Mouse (Mus musculus) monocyte, adult 5-6 weeks (primary cell): Measurements from ENCODE around the gene Mas1. TPM values are rescaled to one million over a fixed set of nuclear protein-coding genes. Genes with fewer than 3 reads are reported as not detected.

Source experiments
- ATAC-seq: fragments of 153-309, 156-312 bp; replicated peaks from 2 replicates; pipeline ENCODE4 v1.8.0; 2017; ENCODE audit warnings: mild to moderate bottlenecking; ENCODE audit not compliant: low TSS enrichment, insufficient number of reproducible peaks, severe bottlenecking, poor library complexity, low FRiP score
- total RNA-seq: library from RNA; stranded (forward); fragments of 200-1000, 200-491, 200-594 nt; gene quantifications from 3 replicates; pipeline ENCODE4 v1.2.3, GENCODE M21; 2017

Mas1 gene
- total RNA-seq, 1 experiment from 2014 or later = not detected

GRCm38 (mm10) chr17:12839475-12840267 is 28.3 kb downstream of the Mas1 start:
- ATAC-seq = no peak

DNA sequence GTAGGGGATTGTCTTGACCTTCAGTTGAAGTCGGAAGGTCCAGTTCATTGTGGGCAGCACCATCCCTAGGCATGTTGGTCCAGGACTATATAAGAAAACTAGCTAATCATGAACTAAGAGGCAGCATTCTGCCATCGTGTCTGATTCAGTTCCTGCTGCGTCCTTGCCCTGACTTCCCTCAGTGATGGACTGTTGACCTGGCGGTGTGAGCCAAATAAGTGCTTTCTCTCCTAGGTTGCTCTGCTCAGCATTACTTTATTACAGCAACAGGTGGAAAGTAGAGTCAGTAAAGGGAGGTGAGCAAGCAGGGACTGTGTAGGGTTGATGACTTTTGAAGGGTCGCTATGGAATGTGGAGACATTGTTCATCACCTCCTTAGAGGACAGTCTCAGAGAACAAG is 32.2 kb downstream of the Mas1 start:
- ATAC-seq = no peak

- ATAC-seq = no peak
Measured at GRCm38 (mm10) chr17:12834826-12835225, 33.1 kb downstream of the Mas1 start.

DNA sequence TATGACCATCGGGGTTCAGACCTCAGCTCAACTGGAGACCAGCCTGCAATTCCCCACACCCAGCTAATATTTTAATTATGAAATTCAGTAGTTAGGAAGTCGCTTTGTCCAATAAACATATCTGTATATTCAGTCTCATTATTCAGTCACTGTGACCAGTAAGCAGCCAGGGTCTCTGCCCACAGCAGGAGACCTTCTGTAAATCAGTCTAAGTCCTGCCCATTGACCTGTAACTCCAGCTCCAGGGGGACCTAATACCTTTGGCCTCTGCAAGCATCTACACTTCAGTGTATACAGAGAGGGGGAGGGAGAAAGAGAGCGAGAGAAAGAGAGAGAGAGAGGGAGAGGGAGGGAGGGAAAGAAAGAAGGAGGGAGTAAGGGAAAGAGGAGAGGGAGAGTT is 33.6 kb downstream of the Mas1 start:
- no peak for ATAC-seq

- ATAC-seq = no peak
Measured at GRCm38 (mm10) chr17:12832657-12833056, 35.3 kb downstream of the Mas1 start.

DNA sequence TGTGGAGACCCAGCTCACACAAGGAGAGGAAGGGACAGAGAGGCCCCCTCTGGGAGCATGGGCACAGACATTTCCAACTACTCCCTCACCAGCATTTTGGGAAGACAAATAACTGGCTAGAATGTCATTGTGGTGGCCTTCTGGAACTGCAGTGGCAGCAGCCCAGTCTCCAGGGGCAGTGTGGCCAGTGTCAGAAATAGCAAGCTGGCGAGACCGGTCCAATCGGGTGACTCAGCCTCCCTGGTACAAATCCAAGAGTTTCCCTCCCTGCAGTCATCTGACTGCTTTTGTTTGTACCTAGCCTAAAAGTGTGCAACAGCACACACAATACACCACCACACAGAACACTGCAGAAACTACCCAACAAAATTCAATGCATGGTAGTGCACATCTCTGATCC is 35.7 kb downstream of the Mas1 start:
- ATAC-seq = no peak

DNA sequence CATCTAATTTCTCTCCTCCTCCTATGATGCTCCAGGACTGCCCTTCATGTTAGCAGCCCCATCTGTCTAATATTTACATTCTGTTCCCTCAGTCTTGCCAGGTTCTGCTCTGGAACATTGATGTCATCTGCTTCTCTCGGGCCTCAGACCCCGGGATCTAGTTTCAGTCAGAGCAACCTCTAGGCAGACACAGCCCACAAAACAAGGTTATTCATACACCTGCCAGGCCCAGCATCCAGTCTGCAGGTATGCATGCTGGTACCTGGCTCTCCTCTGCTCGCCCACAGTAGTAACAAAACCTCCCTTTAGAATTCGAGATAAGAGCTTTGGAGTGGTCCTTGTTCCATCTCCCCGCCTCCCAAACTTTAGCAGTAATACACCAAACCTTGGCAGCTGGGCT is 37.6 kb downstream of the Mas1 start:
- no peak for ATAC-seq

DNA sequence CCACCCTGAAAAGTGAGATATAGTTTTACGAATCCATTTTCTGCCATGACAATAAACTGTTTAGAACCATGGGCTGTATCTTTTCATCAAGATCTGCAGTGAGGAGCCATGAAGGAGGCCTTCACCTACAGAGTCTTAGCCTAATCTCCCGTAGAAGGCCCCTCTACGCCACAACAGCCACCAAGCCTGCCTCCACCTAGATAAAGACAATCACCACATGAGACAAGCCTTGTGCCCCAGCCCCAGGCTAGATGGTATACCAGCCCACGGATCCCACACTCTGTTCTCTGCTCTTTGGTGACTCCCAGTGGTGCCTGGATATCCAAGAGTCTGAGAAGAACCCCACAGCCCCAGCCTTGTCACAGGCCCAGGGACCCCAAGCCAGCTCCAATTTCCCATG is 52.1 kb downstream of the Mas1 start:
- no peak for ATAC-seq

DNA sequence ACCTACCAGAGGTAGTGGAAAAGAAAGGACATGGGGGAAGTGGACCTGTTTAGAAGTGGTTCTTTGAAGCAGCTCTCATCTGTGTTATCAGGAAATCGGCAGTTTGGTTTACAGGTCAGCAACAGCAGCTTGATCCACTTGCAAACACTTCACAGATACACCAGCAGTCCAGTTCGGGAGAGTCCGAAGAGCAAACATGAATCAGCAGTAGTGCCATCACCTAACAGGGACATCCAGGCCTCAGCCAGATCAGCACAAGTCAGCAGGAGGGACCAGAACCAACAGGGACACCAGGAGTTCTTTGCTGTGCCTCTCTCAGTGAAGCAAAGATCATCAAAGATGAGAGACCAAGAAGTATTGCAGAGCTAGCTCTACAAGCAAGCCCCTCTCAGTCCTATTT is 53.4 kb downstream of the Mas1 start:
- no peak for ATAC-seq

DNA sequence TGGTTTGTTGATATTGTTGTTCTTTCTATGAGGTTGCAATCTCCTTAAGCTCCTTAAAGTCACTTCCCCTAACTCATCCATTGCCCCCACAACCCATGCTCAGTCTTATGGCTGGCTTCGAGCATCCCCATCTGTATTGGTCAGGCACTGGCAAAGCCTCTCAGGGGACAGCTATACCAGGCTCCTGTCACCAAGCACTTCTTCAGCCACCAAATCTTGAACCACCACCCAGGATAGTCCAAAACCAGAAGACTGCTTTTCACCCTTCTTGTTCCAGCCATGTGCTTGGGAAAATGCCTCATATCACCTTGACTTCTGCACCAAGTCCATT is 57.0 kb downstream of the Mas1 start:
- no peak for ATAC-seq

DNA sequence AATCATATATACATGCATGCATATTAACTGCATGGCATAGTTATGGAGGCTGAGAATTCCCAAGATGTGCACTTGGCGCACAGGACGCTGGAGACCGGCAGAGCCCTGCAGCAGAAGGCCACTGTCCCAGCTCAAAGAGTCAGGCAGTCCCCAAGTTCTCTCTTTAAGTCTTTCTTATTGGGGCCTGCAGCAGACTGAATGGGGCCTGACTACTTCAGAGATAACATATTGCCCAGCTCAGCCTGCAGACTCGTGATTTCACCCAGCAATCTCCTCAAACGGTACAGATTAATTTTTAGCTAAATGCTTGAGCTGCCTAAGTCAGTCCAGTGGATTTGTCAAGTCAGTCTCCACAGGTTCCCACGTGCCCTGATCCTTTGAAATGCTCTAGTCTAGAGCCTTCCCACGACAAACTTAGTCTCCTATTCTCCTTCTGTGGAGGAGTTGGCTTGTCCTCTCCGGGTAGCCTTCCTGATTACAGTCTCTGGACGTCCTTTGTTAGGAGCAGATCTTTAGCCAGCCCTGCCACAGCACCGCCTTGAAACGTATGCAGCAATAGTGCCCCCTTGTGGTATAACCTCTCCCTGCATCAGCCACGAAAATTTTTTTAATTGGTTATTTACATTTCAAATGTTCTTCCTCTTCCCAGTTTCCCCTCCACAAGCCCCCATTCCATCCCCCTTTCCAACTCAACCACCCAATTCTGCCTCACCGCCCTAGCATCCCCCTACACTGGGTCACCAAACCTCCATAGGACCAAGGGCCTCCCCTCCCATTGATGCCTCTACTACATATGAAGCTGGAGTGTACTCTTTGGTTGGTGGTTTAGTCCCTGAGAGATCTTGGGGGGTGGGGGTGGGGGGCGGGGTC is 57.6 kb downstream of the Mas1 start:
- peak; percentile 78 for ATAC-seq

DNA sequence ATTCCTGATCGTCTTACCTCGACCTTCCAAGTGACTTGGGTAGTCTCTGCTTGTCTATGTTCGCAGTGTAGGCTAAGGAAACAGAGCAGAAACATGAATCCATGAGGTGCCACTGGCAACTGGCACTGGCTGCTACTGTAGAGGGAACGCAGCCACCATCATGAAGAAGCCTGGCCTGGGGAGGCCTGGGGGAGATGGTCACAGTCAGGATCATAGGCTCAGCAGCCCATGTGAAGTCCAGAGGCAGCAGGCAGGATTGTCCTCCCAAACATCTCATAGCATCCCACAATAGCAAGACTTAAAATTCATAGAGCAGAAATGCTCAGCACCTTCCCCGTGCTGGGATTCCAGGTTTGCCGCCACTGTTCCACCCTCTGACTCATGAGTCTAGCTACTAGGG is 59.1 kb downstream of the Mas1 start:
- no peak for ATAC-seq

DNA sequence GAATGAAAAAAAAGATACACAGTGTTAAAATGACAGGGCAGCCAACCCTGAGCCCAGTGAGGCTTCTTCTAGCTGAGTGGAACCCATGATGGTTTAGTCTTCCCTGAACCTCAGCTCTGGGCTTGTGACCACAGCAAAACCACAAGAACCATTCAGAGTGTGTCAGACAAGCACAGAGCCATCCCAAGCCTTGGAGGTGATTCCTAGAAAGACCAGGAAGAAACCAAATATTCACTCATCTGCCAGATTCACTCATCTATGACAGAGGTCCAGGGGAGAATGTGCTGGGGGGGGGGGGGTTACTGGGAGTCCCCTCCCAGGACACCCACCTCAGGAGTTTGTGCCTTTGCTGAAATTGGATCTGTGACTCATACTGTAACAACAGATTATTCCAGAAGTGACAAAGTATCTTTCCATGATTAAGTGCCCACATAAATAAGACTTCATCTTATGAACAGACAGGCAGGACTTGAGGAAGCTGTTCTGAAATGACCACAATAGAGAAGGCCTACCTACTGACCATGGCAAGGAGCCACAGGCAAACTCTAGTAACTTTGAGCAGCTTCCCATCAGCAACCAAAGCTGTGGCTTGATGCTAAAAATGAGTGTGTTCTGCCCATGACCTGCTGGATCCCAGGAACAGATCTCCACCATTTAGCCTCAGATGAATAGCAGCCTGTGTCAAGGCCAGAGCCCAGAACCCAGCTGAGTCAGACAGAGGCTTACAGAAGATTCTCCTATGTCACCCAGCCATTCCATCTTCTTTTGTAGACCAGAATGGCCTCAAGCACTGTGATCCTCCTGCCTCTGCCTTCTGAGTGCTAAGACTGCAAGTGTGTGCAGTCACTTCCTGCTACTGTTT is 63.1 kb downstream of the Mas1 start:
- ATAC-seq = no peak

DNA sequence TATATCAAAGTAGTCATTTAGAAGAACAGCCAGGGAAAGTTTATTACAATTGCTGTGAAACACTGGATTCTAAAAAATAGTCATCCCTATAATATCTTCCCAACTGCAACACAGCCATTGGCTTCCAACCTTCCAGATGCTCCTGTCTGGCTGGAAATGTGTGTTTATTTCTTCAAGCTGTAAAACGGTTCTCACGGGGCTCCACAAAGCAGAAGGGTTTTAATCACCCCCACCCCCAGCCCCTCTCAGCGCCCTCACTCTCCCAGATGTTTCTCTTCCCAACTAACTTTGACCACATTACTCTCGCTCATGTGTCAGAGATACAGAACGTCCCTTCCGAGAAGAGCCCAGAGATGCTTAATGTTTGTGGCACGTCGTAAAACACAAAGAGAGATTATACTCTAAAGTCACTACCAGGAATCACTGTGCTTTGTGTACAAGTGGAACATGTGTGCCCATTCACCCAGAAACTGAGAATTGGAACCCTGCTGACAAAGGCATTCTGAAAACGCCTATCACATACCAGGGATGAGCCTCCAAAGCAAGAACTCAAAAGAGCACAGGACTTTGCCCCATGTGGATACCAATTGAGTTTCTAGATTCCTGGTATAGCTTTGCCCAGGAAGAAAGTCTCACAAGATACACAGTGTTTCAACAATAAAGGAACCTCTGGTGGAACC is 65.9 kb downstream of the Mas1 start:
- no peak for ATAC-seq

GRCm38 (mm10) chr17:12799368-12800275 is 68.3 kb downstream of the Mas1 start:
- ATAC-seq = no peak

- ATAC-seq = no peak
Measured at GRCm38 (mm10) chr17:12798571-12798970, 69.4 kb downstream of the Mas1 start.

GRCm38 (mm10) chr17:12797427-12798029 is 70.4 kb downstream of the Mas1 start:
- no peak for ATAC-seq
